Mouse (Mus musculus): ENCODE results near the gene Itga2.
A peak's percentile ranks its signal among the peaks of the same experiment; 100 is the strongest.

Itga2 gene

DNA sequence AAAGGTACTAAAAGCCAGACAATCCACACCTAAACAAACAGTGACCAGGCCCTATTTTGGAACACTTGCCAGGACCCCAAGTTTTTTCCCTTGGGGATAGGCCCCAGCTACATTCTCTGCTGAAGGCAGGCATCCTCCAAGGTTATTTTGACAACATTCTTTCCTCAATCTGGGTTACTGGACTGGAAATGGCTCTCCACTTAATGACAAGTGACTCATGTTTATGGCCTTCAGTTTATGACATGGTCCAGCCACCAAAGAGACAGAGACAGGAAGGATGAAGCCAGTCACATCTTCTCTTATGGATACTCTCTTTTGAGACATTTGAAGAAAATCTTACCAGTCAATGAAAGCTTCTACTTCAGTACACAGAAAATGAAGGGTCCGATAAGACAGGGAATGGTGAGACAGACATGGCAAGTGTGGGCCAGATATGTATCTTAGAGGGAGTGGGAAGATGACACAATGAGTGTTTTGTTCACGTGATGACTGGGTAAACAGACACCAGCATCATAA lies 55.8 kb downstream of the Itga2 start:
- DNase-seq: no peak

DNA sequence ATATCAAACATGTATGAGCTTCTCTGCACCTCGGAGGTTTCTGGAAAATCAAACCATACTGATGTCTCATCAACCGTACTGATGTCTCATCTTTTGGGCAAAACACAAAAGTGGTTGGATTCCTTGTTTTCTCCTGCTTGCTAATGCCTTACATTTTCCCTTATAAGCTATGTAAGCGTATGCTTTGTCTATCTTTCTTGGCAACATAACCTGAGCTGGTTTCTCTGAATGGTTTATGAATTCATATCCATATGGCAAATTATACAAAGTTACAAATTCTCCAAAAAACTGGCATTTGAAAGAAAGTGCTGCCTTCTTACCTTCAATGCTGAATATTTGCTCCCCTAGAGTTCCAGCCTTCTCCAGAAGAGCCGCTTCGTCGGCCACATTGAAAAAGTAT lies 57.2 kb downstream of the Itga2 start:
- DNase-seq: no peak

DNA sequence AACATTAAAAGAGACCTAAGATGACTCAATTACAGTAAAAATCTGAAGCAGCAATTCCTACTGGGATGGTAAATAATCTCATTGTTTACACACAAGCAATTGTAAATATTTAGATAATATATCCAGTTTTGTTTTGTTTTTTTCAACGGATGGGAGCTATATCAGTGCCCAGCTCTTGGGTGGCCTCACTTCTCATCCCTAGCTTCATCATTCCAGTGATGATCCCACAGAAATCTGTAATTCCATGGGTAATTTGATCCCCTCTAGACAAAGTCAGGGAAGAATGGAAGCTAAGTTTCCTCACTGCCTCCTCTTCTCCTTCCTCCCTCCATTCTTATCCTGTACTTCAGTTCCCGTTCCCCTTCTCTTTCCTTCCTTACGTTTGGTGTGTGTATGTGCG lies 74.4 kb downstream of the Itga2 start:
- DNase-seq: no peak

DNA sequence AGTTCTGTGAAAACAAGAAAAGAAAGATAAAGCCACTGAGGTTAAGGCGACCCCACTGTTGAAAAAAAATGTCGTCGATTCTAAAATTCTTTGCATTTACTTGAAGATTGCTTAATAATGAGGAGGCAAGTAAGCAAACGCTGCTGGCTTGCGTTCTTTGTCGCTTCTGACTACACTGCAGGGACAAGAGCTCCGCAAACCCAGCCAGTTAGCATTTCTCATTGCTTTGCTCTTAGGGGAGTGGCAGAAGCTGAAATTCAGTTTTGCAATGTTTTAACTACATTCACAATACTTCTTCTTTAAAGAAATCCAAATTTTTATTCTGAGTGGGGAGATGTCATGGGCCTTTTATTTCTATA lies 75.7 kb downstream of the Itga2 start:
- no peak for DNase-seq

DNA sequence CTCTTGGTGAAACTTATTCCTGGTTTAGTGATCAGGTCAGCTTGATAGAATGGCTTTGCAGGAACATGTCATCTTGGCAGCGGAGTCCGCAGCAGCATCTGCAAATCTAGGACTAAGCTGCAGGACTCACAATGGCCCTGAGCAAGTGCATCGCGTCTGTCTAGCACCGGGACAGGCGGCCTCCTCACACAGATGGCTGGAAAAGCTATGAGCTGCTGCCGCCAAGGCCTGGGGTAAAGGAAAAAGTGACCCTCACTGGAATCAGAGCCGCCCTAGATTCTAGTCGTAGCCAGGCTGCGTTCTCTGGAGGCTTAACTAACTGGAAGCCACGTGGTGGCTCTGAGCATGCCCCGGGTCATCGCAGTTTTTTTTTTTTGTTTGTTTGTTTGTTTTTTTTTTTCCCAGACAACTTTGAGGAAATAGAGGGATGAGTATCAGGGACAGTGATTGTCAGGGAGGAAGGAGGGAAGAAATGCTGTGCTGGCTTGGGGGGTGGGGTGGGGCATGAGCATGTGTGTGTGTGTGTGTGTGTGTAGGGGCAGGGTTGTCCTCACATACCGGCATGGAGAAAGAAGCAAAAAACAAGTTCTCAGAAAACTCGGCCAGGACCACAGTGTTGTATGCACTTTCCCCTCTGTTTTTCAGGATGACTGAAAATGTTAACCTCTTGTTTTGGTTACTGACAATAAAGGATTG lies 76.2 kb downstream of the Itga2 start:
- no peak for DNase-seq

DNA sequence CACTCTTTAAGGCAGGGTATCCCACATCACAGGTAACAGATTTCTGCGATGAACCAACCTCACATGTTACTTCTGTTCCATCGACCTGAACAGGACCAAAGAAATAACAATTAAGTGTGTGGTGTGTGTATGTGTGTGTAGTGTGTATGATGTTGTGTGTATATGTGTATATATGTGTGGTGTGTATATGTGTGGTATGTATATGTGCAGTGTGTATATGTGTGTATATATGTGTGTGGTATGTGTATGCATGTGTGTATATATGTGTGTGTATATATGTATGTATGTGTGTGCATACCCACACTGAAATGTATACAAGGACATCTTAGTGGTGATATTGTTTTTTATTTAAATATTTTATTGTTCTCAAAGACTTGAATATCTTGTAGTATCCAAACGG lies 77.5 kb downstream of the Itga2 start:
- no peak for DNase-seq

DNA sequence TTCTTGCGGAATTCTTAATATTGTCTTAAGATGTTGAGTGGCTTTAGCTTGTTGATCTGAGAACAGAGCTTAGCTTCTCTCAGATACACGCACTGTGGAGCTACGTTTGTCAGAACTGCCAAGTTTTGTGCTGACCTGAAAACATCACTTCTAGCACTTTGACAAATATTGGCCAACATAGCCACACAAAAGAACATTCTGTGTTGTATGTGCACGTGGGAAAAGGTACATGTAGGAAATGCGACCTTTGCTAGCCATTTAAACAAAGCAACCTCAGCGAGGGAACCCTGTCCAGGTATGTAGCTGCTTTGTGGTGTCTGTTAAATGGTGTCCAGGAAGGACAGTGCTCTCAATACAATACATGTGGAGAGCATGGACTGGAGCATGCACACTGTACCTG lies 77.9 kb downstream of the Itga2 start:
- DNase-seq: no peak

DNA sequence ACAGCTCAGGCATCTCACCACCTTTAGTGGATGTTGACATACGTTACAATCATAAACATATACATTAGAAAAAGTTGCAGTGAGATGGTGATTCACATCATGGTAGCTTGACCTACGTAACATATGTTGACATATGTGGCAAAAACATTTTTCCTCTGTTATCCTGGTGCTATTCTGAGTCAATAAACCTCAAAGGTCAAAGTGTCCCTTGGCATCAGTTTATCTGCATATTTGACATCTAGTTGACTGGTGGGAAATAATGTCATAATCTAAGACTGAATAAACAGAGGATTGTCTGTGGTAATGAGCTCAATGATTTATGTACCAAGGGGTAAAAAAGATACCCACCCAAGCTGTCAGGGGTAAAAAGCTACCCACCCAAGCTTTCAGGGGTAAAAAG lies 78.7 kb downstream of the Itga2 start:
- no peak for DNase-seq

DNA sequence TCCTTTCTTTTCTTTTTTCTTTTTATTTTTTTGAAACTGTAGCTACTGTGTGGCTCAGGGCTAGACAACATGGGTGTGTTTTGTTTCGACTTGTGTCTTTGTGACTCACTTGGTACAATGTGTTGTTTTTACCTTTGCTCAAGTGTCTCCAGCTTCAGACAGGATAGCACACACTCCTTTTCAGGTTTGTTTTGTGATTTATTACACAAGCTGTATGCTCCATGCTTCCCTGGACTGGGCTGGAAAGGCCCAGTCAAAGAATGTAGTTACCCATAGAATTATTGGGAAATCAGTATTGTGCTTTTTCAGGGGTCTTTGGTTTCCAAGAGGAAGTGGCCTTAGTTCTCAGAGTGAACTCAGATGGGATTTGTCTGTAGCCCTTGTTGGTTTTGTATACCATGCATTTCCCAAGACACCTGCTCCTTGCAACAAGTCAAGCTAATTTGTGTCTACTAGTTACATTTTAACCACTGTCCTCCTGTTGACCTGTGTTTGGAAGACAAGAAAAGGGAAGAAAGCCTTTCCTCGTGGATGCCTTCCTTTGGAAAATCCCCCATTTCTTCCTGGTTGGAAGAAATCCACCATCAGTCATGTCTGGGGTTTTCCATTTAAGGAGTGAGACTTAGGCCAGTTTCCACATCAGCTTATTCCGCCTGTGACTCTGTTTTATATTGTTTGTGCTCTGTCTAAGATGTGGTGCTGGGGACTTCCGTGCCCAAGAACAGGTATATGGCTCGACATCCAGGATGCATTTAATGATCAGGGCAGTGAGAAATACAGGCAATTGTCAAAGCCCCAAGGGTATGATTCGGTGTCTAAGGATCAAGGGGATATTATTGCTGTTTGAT lies 79.4 kb downstream of the Itga2 start:
- no peak for DNase-seq

DNA sequence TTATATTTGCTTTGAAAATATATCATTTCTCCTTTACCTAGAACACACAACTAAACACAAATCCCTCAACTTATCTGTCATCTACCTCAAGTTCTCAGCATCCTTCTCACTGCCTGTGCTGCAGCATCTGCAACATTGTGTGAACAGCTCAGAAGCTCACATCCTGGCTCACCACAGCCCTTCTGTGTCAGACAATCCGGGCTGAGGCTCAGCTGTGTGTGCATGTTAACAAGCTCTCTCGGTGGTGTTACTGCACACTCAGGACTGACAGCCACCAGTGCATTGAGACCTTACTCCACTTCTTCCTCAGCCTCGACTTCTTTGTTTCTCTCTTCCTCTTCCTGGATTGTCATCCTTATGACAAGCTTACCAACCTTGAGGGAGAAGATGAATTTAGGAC lies 83.0 kb downstream of the Itga2 start:
- no peak for DNase-seq

DNA sequence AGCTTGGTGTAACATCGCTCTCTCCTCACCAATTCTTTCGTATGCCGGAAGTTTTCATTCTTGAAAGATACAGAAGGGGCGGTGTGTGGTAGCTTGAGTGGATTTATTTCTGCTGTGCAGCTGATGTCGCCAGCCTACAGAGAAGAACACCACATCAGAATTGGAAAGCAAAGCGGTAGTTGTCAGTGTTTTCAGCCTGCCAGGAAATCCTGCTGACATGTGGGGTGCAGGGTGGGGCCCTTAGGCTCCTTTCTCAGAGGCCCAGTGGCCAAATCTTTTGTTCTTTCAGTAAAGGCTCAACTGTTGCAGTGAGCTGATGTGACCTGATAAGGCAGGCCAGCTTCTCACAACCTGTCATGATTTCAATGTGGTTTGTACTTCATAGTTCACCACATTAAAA lies 86.1 kb downstream of the Itga2 start:
- peak; percentile 54 for DNase-seq

DNA sequence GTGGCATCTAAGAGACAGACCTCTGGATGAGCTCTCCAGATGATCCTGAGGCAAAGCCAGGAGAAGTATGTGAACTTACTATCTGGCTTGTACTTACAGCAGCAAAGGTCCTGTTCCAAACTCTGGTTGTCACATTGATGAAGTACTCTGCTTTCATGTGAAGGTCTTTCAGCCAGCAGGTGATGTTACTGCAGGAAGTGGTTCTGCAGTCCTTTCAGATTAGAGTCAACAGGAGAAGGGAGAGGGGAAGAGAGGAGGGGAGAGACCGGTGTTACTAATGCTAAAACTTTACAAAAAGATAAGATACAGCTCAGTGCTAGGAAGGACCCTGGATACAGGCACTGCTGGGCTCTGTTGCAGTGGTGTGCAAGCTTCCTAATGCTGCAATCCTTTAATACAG lies 88.6 kb downstream of the Itga2 start:
- no peak for DNase-seq

DNA sequence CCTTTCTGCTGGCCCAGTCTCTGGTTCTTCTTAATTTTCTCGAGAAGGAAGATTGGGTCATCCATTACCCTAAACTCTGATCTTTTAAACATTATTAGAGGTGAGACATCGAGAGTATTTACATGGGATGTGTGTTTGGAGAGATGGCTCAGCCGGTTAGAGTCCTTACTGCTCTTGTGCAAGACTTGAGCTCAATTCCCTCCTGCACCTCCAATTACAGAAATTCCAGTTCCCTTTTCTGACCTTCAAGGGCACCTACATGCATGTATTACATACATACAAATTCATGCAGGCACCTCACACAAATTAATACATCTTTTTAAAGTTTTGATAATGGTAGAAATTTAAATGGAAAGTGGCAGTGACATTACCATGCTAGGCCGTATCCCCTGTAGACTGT lies 91.4 kb downstream of the Itga2 start:
- no peak for DNase-seq

DNA sequence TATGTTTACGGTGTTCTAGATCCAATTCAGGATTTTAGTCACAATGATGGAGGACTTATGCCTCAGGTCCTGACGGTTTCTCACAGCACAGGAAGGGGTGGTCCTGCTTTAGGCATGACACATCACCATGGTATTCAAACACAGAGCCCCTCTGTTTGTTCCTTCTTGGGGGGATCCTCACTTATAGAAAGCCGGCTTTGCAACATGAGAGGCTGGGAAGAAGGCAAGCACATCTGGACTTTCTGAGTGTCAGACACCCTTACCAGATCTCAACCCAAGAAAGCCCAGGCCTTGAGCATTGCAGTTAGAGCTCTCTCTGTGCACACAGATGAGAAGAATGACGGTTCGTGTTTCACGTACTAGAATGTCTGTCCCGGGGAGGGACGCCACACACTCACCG lies 92.8 kb downstream of the Itga2 start:
- no peak for DNase-seq

DNA sequence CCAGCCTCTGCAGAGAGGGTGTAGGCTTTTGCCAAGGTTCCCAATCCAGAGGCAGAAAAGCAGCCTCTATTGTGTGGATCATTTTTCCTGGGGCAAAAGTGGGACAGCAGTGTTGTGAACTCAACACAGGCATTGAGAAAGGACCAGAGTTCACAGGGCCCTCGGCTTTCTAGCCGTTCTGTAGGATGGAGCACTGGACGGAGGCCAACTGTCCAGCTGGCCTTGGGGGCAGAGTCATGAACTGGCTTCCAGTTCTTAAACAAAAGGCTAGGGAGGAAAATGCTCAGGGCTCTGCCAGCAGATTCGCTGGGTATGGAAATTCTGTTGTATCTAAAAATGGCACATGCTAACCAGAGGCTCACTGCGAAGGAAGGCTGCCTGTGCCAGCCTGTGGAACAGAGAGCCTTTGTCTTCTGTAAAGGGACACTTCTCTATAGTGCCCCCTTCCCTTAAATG lies 93.3 kb downstream of the Itga2 start:
- DNase-seq: no peak

DNA sequence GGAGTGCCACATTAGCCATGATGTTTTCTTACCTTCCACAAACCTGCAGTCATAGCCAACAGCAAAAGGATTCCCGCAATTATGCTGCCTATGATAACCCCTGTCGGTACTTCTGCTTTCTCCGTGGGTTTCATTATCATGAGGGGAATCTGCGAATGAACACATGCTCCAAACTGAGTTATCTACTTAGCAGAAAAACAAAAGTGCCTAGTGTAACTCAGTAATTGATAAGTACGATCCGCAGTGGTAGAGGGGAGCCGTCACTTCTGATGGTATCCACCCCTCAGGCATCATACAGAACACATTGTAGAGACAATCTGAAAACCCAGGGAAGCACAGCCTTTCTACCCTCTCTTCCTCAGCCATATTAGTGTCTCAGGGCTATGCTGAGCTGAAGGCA lies 94.8 kb downstream of the Itga2 start:
- no peak for DNase-seq

DNA sequence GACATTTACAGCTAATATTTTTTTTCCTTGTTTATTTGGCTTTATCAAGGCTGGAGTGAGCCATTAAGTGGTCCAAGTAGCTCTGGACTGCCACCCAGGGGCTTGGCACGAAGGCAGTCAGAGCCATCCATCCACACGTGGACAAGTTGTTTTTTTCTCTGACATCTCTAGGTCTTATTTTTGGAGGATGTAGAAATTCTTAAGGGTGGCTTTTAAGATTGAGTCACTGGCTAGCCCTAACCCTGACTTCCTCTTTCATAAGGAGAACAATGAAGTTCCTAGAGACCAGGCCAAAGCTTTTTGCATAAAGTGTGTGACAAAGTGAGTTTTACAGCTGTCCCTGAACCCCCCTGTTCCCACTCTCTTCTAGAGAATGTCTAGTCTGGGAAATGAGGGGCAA lies 97.3 kb downstream of the Itga2 start:
- DNase-seq: no peak

DNA sequence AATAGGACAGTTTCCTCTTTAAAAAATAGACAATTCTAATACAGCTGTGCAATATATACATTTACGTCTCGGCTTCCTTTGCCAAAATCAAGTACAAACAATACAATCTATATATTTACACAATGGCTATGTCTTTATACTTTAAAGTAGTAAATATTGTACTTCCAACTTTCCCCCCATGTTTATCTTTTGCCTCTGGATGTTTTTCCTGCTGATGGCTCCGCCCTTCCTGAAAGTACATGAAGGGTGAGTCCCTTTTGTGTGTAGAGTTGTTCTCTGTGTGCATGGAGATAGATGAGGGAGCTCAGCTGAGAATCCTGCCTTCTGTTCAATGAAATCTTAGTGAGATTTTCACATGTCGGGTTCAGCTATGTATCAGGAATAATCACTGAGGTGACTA lies 98.5 kb downstream of the Itga2 start:
- DNase-seq: no peak

DNA sequence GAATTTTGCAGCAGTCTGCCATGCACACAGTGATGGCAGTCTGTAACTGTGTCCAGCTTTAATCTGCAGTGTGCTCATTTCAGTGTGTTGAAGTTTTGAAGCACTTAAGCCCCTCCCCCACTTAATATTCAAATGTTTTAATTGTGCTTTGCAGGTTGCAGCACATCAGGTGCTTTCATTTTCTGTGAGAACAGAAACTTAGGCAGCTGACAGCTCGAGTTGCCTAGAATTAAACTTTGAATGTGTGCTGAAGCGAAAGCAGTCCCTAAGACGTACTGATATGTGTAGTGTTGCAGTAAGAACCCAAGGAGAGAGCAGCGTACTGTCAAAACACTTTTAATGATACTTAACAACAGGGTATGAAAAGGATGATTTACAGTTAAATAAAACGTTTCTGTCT lies 99.1 kb downstream of the Itga2 start:
- no peak for DNase-seq

DNA sequence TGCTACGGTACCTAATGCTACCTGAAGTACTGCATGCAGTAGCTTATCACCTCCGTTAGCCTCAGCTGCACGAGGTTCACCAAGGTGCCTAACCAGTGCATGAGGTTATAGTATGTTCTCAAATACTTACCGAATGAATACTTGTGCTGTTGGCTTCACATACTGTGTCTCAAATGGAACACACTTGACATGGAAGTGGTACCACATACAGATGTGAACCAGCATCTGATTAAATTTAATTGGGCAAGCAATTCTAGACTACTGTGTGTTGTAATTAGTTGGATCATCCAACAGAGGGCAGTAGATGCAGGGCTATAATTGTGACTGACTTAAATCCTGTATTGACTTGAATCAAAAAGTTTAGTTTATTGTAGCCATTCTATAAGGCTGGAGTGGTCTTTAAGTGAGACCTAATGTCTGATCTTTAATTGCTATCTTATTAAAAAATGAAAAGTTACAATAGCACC lies 100.5 kb downstream of the Itga2 start:
- DNase-seq: peak; percentile 38

DNA sequence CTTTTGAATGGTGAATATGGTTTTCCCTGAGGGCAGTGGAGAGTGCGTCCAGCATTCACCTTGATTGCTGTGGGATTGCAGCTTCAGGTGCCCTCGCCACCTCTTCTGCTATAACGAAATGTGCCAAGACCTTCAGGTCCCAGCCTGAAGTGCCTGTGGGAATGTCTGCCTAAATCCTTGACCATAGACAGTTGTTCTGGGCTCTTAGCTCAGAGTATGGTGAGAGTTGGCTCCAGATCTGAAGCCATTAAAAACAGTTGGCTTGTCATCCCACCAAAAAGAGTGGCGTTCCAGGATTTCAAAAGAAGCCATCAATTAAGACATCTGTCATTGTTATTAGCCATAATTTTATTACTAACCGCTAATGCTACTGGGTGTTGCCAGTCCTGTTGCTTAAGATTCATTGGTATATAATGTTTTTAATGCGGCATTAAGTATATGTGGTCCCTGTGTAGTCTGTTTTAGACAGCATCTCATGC lies 106.5 kb downstream of the Itga2 start:
- DNase-seq: no peak

DNA sequence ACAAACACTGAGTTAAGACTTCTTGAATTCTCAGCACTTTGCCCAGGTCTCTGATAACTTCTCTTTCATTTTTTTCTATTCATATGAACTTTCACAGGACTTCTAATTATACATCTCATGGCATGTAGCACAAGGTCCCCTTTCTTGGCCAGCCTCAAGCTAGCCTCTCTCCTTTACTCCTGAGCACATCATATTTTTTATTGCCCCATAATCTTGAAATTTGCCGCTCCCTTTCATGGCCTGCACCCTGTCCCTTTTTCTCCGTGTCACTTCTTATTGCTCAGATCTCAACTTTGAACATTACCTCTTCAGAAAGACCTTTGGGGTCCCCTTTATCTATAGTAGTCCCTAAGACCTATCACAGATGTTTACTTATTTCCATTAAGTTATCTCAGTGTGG lies 109.0 kb downstream of the Itga2 start:
- no peak for DNase-seq

DNA sequence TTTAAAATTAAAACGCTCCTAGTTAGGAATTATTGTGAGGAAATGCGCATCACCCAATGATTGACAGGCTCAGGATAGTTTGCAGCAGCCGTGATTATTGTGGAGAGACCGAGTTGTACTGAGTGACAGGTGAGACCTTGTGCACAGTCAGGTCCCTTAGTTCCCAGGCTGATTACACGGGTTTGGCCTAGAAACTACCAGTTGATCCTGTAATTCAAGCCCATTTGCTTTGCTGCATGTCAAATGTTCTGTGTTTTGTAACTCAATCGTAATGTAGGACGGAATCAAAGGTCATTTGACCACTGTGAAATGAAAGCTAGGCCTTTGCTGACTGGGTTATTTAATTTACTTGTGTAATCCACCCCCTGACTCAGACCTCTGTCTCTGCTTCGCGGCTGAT lies 113.4 kb downstream of the Itga2 start:
- DNase-seq: peak; percentile 12

DNA sequence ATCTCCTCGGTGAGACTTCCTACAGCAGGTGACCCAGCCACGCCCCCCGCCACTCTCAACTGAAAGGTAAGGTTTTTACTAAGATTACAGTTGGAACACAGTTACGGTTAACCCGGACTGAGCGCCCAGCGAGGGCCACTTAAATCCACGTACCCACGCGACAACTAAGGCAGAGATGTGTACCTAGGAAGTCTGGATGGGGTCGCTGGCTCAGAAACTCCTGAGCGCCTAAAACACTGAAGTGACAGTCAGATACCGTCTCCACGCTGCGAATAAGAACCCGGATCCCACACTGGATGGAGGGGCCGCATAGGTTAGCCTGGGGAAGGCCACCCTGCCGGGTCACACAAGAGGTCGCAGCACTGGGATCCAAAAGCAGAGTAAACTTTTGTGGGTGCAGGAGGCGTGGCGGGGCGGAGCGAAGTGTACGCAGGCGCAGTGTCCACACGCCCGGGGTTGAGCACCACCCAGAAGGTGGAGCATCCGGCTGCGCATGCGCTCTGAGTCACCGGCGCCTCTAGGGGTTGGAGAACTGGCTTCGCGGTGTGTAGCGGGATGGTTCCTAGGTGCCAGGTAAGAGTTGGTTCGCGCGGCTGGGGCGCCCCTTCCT lies 114.0 kb downstream of the Itga2 start, which contains the start of gene Mocs2:
Mocs2 (plus strand) TSS at position 486 of the 610 bp plus-strand sequence.
- DNase-seq: peak; percentile 97

Measured in thymus, postnatal 14 days (tissue).